Mouse (Mus musculus) large intestine, adult 2 months (tissue): ENCODE data around the gene Olfr372. TPM values are rescaled to one million over a fixed set of nuclear protein-coding genes. Genes with fewer than 3 reads are reported as not detected.
"Not testable (repeated sequence)": the region's sequence is repeated elsewhere in the genome, so short reads cannot be mapped to it uniquely, and the experiment has no call there.

Source experiments
- DNase-seq: peaks from one replicate; pipeline ENCODE4 v3.0.0-alpha.2; 2012; ENCODE audit warnings: low read depth, low spot score
- WGBS: fragments of 180-500 bp; shearing (Covaris S2); methylation state at CpG from one replicate; pipeline ENCODE4 v1.1.7; 2018; 5-methylcytosine and 5-hydroxymethylcytosine counted together
- polyA plus RNA-seq: library from polyadenylated mRNA; depleted of rRNA; stranded (reverse); fragments of >200 nt; gene quantifications from 2 replicates; pipeline ENCODE4 v1.2.3, GENCODE M21; 2012; rRNA removed

The Olfr372 gene
- polyA plus RNA-seq, 1 experiment: not detected

DNA sequence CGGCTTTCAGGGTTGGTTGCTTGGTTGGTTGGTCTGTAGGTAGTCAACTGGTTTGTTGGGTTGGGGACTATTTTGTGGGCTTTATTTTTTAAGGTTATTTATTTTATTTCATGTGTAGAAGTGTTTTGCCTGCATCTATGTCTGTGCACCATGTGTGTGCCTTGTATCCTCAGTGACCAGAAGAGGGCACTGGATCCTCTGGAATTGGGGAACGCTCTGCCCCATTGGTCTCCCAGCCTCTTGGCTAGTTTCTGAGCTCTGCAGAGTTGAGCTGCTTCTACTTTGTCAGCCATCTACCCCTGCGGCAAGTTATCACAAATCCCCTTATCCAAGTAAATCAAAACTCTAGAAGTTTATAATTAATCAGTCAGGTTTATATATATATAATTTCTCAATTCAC, 46.6 kb downstream of the Olfr372 start:
- DNase-seq: not testable (repeated sequence)
- WGBS: 88% methylated on average over 3 of the region's 3 CpGs

DNA sequence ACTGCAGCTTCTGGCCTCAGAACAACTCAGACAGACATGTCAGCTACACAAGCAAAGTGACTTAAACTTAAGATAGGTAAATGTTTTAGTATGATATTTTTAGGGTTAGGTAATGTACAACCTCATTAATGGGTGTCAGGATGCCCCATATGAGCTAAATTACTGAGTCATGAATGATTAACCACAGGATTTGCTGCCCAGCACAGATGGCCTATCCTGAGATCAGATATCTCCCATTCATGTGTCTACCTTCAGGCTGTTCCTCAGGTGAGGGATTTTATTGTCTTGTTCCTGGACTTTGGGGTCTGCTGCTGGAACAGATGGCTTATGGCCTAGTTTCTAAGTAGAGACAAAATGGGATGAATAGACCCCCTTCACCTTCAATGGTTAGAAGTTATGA, 55.7 kb downstream of the Olfr372 start:
- DNase-seq: not testable (repeated sequence)

DNA sequence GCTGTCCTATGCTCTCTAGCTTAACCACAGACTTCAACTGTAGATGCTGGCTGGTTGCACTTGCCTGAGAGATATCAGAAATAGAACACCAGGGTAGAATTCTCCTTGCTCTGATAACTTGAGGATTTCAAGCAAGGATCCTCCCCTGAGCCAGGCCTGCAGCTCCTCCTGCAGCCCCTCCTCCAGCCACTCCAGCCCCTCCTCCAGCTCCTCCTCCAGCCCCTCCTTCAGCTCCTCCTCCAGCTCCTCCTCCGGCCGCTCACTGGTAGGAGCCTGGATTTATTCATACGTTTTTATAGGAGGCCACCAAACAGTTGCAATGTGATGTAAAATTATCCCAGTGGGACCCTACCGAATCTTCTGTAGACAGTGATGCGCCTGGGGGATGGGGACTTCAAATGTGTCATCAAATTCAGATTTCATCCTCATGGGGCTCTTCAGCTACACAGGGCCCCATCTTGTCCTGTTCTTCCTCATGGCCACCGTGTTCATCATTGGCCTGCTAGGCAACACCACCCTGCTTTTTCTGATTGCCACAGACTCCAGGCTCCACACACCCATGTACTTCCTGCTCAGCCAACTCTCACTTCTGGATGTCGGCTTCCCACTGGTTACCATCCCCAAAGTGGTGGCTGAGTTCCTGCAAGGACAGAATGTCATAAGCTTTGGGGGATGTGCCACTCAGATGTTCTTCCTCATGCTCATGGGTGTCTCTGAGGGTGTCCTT, 58.5 kb downstream of the Olfr372 start:
- WGBS: 54% methylated on average over 6 of the region's 7 CpGs

DNA sequence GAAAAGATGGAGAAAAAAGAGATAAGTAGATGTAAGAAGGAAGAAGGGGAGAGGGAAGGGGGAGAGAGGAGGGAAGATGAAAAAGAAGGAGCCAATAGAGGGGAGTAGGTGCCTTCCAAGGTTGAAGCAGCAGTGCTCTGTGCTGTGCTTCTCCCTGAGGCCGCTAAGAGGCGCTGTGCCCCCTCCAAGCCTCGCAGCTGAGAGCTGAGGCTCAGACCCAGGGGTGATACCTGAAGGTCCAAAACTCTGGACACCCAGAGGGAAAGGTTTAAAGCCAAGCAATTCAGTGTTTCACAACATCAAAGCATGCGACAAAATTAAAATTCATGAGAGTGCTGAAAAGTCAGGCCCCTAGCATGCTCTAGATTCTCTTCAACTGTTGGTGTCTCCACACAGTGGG, 64.1 kb downstream of the Olfr372 start:
- WGBS: 19% methylated on average over 4 of the region's 4 CpGs
- DNase-seq: no peak

More for the DNA sequence above, 58.5 kb downstream of the Olfr372 start:
- DNase-seq: not testable (repeated sequence)

DNA sequence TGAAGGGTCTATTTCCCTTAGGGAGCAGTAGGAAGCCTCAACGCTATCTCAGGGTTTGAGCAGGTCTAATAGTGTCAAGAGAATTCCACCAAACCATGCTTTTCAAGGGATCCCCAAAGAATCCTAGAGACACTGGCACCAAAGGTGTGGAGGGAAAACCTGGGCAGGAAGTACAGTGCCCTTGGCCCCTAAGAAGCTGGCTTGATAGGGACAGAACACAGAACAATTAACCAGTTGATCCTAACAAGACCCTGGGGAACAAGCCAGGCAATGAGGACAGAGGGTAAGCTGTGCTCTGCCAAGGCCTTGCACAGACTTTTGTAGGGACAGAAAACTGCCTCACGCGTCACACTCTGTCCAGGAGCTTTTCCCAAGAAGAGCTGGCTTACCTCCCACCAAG, 65.7 kb downstream of the Olfr372 start, which contains the start of gene Olfr374:
Gene Olfr374 (plus strand): TSS at position 301 of the 400 bp plus-strand sequence.
- DNase-seq: no peak
- 76% methylated on average over 3 of the region's 3 CpGs for WGBS

Other genes with a start within 250 kb of the Olfr372 start
- gene Zfp709, start 159.2 kb upstream of the Olfr372 start, polyA plus RNA-seq: 0.38 and 0.41 TPM in 2 replicates
- 0.17 and 0.33 TPM in 2 replicates for gene Zfp882, start 132.6 kb upstream of the Olfr372 start, polyA plus RNA-seq
- gene Zfp617, start 132.6 kb upstream of the Olfr372 start, polyA plus RNA-seq: 3.0 and 4.6 TPM in 2 replicates
- gene Zfp961, start 90.2 kb upstream of the Olfr372 start, polyA plus RNA-seq: 4.1 and 5.3 TPM in 2 replicates
- 8.4 and 13.3 TPM in 2 replicates for gene Cyp4f18, start 31.6 kb upstream of the Olfr372 start, polyA plus RNA-seq
- gene Olfr373, start 42.0 kb downstream of the Olfr372 start, polyA plus RNA-seq: not detected in 2 replicates
- not detected in 2 replicates for gene Olfr374, start 65.8 kb downstream of the Olfr372 start, polyA plus RNA-seq
- 43.5 and 47.4 TPM in 2 replicates for gene Tpm4, start 93.8 kb downstream of the Olfr372 start, polyA plus RNA-seq
- gene Rab8a, start 120.0 kb downstream of the Olfr372 start, polyA plus RNA-seq: 79.7 and 144 TPM in 2 replicates
- gene Hsh2d, start 148.4 kb downstream of the Olfr372 start, polyA plus RNA-seq: 4.0 and 6.3 TPM in 2 replicates
- not detected in 2 replicates for gene Cib3, start 171.6 kb downstream of the Olfr372 start, polyA plus RNA-seq
- gene Gm11034, start 172.4 kb downstream of the Olfr372 start, polyA plus RNA-seq: not detected in 2 replicates
- gene Fam32a, start 178.5 kb downstream of the Olfr372 start, polyA plus RNA-seq: 53.3 and 55.0 TPM in 2 replicates
- gene Ap1m1, start 198.8 kb downstream of the Olfr372 start, polyA plus RNA-seq: 39.4 and 51.4 TPM in 2 replicates